Mouse (Mus musculus): ENCODE measurements around the gene Iars2.
A peak's percentile ranks its signal among the peaks of the same experiment; 100 is the strongest.

Gene Iars2

GRCm38 (mm10) chr1:185279288-185279687, 49.9 kb downstream of the Iars2 start:
- no peak for DNase-seq (ENCODE audit: low spot score in 2 of 2)

GRCm38 (mm10) chr1:185277022-185277421, 52.2 kb downstream of the Iars2 start:
- DNase-seq (ENCODE audit: low spot score in 2 of 2), result no peak

- no peak for DNase-seq (ENCODE audit: low spot score in 2 of 2)
These were observed 53.2 kb downstream of the Iars2 start for GRCm38 (mm10) chr1:185275976-185276375.

GRCm38 (mm10) chr1:185274819-185275545, 54.2 kb downstream of the Iars2 start:
- no peak for DNase-seq (ENCODE audit: low spot score in 2 of 2)

- DNase-seq (ENCODE audit: low spot score in 2 of 2), result no peak
These were observed 57.8 kb downstream of the Iars2 start for GRCm38 (mm10) chr1:185271373-185271772.

- no peak for DNase-seq (ENCODE audit: low spot score in 2 of 2)
These were observed 58.6 kb downstream of the Iars2 start for GRCm38 (mm10) chr1:185270403-185271097.

GRCm38 (mm10) chr1:185268675-185269074, 60.5 kb downstream of the Iars2 start:
- DNase-seq (ENCODE audit: low spot score in 2 of 2), result no peak

- no peak for DNase-seq (ENCODE audit: low spot score in 2 of 2)
These were observed 66.6 kb downstream of the Iars2 start for GRCm38 (mm10) chr1:185262565-185262964.

GRCm38 (mm10) chr1:185256753-185257152, 72.4 kb downstream of the Iars2 start:
- no peak for DNase-seq (ENCODE audit: low spot score in 2 of 2)

- no peak for DNase-seq (ENCODE audit: low spot score in 2 of 2)
These were observed 73.9 kb downstream of the Iars2 start for GRCm38 (mm10) chr1:185255336-185255735.

- DNase-seq (ENCODE audit: low spot score in 2 of 2), result peak; percentile 42 to 62
These were observed 75.9 kb downstream of the Iars2 start for GRCm38 (mm10) chr1:185253140-185253892.

GRCm38 (mm10) chr1:185252351-185252750, 76.8 kb downstream of the Iars2 start:
- no peak for DNase-seq (ENCODE audit: low spot score in 2 of 2)

- no peak for DNase-seq (ENCODE audit: low spot score in 2 of 2)
These were observed 80.5 kb downstream of the Iars2 start for GRCm38 (mm10) chr1:185248728-185249127.

GRCm38 (mm10) chr1:185247429-185248085, 81.6 kb downstream of the Iars2 start:
- DNase-seq (ENCODE audit: low spot score in 2 of 2), result no peak

GRCm38 (mm10) chr1:185245456-185245855, 83.7 kb downstream of the Iars2 start:
- no peak for DNase-seq (ENCODE audit: low spot score in 2 of 2)

- DNase-seq (ENCODE audit: low spot score in 2 of 2), result no peak
These were observed 86.2 kb downstream of the Iars2 start for GRCm38 (mm10) chr1:185243013-185243412.

GRCm38 (mm10) chr1:185236530-185236929, 92.7 kb downstream of the Iars2 start:
- no peak for DNase-seq (ENCODE audit: low spot score in 2 of 2)

- no peak for DNase-seq (ENCODE audit: low spot score in 2 of 2)
These were observed 93.4 kb downstream of the Iars2 start for GRCm38 (mm10) chr1:185235837-185236236.
